Comparison of ENCODE assay signal across 16 mouse cellular contexts in genomic region chr17:14258906-14259305, GRCm38 (mm10). TPM values are rescaled to one million over a fixed set of nuclear protein-coding genes. Genes with fewer than 3 reads are reported as not detected.
"Had no signal": no experiment of that assay in that cellular context is flagged by ENCODE, and none has a peak within 500 bp of the region (broad histone marks: within the 10 kb centered on the region; RNA-seq: fewer than 3 reads in every experiment).

No protein-coding gene starts in this region.

- H3K9ac ChIP-seq: kidney, embryonic 15.5 days; limb, embryonic 12.5 days; limb, embryonic 15.5 days had no signal

- DNase-seq: kidney, adult 8-10 months; kidney, postnatal 10 days; kidney, postnatal 36 days; left cerebral cortex, postnatal 4 days; lung, adult 2 months; lung, postnatal 14 days; lung, postnatal 4 days; midbrain, embryonic 14.5 days; thymus, adult 18-20 months; thymus, postnatal 36 days had no signal

- H3K27ac ChIP-seq: kidney, embryonic 15.5 days; limb, embryonic 12.5 days; limb, embryonic 15.5 days had no signal

- H3K4me3 ChIP-seq: kidney, embryonic 15.5 days; limb, embryonic 12.5 days; limb, embryonic 15.5 days had no signal

- H3K36me3 ChIP-seq: kidney, embryonic 15.5 days; limb, embryonic 12.5 days; limb, embryonic 15.5 days had no signal

- H3K4me1 ChIP-seq: limb, embryonic 12.5 days had no signal

- H3K27me3 ChIP-seq: limb, embryonic 12.5 days; limb, embryonic 15.5 days had no signal

- H3K9me3 ChIP-seq: kidney, embryonic 15.5 days; limb, embryonic 12.5 days; limb, embryonic 15.5 days had no signal

- H3K4me2 ChIP-seq: kidney, embryonic 15.5 days; limb, embryonic 12.5 days; limb, embryonic 15.5 days; midbrain, embryonic 11.5 days had no signal

RNA-seq across cellular contexts. Expression of gene Smoc2, which starts 20.4 kb away (rescaled TPM):
- total RNA-seq: megakaryocyte progenitor cell, adult 5-6 weeks; megakaryocyte-erythroid progenitor cell, adult 5-6 weeks had no signal

RNA-seq across cellular contexts. Expression of gene Dact2, which starts 54.8 kb away (rescaled TPM):
- total RNA-seq: megakaryocyte progenitor cell, adult 5-6 weeks; megakaryocyte-erythroid progenitor cell, adult 5-6 weeks had no signal
